Mouse (Mus musculus) embryo, embryonic 11.5 days (tissue): ENCODE results near the gene Cdk17.

ENCODE experiments used
- DNase-seq: peaks from one replicate; pipeline ENCODE4 v3.0.0-alpha.2; 2012; ENCODE audit warnings: low read depth, low spot score

Gene Cdk17

GRCm38 (mm10) chr10:93160807-93161510 lies at the start of gene Cdk17:
TSS of gene Cdk17 (plus strand) at chr10:93160875.
- DNase-seq: peak; percentile 41

- no peak for DNase-seq
Measured at GRCm38 (mm10) chr10:93111412-93111811, 49.3 kb upstream of the Cdk17 start.

DNA sequence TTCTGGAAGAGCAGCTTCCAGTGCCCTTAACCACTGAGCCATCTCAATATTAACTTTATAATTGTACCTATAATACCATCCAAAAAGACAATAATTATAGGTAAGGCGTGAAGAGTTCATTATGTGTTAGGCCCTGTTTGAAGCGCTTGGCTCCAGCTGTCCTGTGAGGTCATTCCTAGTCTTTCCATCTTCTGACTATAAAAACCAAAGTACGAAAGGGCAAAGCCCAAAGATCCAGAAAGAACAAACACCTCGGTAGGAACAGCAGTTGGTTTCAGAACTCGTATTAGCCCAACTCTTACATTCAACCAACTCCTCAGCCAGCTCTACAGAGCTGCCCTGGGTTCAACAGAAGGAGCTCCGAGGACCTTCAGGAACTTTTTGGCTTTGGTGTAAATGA lies 48.7 kb upstream of the Cdk17 start:
- DNase-seq: no peak

DNA sequence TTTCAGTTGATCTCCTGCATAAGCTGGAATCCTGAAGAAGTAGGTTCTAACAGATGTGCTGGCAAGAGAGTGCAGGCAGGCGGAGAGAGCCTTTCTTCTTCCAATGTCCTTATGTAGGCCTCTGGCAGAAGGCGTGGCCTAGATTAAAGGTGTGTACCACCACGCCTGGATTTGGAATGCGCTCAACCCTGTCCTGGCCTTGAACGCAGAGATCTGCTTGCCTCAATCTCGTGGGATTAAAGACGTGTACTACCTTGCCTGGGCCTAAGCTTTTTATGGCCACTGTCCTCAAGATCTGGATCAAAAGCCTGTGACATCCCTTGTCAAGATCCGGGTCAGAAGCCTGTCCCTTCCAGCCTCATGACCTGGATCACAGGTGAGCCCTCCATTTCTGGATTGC lies 46.7 kb upstream of the Cdk17 start:
- DNase-seq: no peak

DNA sequence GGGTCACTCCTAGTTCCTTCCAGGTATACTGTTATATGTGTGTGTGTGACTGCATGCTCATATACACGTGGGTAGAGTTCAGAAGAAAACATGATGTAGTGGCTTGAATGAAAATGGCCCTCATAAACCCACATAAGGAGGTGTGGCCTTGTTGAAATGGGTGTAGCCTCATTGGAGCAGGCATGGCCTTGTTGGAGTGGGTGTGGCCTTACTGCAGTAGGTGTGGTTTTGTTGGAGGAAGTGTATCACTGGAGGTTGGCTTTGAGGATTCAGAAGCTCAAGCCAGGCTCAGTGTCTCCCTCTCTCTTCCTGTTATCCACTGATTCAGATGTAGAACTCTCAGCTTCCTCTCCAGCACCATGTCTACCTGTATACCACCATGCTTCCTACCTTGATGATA lies 45.9 kb upstream of the Cdk17 start:
- no peak for DNase-seq

DNA sequence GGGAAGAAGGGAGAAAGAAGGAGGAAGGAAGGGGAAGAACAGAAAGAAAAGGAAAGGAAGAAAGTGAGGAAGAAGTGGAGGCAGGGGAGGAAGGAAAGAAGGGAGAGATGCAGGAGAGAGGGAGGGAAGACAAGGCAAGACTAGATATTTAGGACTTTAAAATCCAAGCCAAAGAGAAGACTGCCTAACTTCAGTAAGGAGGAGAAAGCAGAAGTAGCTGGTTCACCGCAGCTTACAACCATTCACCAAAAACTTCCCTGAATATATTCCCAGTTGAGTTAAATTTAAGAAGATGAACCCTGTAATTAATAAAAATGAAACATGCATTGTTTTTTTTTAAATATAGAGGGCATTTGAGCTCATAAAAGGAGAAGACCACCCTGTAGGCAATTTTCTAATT lies 44.9 kb upstream of the Cdk17 start:
- no peak for DNase-seq

DNA sequence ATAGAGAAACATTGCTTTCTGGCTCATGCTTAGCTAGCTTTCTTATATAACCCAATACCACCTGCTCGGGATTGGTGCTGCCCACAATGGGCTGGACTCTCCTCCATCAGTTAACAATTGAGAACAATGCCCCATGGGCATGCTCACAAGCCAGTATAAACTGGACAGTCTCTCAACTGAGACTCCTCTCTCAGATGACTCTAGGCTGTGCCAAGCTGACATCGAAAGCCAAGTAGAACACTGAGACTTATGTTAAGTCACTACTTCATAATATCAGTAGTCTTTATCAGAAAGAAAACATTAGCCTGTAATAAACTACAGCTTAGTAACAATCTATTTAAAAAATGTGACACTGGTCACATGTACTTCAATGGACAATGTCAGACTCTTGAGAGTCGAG lies 44.0 kb upstream of the Cdk17 start:
- DNase-seq: no peak

GRCm38 (mm10) chr10:93119809-93120208 lies 40.9 kb upstream of the Cdk17 start:
- DNase-seq: no peak

DNA sequence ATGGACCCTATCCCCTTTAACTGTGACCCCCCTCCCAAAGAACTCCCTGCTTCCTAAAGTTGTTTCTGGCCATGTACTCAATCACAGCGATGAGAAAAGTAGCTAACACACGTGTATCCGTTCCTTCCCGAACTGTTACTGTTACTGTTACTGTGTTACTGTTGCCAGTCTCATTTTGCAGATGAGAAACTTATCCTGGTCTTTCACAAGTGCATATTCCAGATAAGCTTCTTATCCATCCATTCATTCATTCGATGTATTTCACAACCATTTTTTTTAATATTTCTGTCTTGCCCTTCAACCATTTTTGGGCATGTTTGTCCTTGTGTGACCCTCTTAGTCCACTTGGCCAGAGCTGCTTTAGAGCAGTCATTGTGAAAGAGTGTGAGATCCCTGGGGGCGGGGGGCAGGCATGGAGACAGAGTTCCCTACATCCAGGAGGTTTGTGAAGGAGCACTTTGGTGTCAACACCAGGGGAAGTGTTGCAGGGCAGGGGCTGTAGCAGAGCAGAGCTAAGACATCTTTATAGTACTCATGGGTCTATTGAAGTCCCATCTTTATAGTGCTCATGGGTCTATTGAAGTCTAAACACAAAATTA lies 39.3 kb upstream of the Cdk17 start:
- DNase-seq: no peak

DNA sequence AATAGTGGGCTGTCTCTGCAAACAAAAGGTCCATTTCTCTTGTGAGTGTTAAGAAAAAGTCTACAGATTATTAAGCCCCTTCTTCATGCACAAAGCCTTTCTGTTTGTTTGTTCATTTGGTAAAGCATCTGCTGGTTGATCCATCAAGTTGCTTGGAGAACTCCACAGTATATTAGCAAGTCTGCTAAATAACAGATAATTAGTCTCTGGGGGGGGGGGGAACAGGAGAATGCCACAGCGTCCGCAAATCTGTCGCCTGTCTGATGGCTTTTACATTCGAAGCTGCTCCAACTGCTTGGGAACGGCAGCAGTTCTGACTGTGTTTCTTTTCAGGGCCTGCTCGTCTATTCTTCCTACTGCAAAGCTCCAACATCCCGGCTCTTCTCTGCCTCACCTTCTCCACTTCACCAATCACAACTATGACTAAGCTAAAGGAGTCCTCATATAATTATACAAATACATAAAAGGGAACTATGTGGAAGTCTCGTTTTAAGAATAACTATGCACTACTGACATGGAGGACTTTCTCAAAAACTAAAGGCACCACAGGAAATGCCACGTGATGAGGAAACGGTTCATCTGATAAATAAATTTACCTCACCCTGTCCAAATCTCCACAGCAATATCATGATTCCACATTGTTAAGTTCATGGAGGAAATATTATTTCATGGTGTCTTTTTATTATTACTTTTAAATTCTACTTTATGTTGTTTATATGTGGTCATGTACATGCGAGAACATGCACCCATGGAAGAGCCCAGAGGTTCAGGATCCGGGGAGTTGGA lies 38.1 kb upstream of the Cdk17 start:
- no peak for DNase-seq

- no peak for DNase-seq
Measured at GRCm38 (mm10) chr10:93123310-93123709, 37.4 kb upstream of the Cdk17 start.

DNA sequence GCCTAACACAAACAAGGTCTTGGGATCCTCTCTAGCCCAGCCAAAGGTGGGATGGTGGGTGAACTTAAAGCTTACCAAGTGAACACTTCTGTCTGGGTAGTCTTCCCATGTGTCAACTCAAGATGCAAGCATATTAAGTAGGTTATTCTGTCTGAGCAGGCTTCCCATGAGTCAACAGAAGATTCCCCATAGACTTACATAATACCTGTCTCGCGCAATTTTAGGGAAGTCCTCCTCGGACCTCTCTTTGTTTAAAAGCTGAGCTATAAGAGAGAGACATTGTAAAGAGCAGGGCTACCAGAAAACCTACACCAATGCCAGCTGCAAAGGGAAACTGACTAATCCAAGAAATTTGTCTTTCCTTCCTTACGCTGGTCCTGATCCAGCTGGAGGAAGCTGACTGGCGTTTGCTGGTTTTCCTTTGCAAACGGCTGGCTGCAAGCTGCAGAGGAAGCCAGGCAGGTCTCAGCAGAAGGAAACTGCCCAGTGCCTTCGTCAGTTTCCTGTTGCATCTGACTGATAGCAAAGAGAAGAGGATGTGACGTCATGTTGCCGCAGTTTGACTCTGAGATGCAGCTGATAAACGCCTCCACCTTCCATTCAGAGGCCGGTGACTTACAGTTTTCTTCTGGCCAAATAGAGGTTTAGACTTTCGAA lies 36.6 kb upstream of the Cdk17 start:
- DNase-seq: no peak

- DNase-seq: no peak
Measured at GRCm38 (mm10) chr10:93126025-93126424, 34.6 kb upstream of the Cdk17 start.

DNA sequence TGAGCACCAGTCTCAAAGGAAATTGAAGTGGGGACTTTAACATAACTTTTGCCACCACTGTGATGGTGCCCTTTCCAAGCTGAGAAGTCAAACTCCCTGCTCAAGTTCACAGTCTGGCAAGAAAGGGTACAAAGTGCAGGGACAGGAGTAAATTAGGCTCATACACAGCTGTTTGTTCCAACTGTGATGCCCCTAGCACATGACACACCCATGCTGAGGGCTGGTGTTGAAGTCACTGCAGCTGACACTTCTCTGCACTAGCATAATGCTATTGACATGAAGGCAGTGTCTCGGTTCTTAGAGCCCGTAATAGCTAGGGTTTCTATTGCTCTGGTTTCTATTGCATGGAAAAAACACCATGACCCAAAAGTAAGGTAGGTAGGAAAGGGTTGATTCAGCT lies 32.1 kb upstream of the Cdk17 start:
- DNase-seq: no peak

DNA sequence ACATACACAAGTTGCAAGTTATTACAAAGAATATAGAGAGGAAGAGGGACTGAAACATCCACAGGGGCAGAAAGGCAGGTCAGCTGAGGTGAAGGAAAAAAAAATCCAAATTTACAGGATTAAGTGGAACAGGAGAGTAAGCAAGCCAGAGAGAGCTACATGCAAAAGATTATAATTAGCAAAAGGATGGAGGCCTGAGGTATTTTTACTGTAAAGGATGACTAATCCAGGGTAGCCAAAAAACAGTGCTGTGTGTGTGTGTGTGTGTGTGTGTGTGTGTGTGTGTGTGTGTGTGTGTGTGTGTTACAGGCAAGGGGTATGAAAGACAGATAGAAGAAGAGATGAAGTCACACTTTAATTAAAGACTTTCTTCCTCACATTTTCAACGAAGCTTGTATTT lies 31.3 kb upstream of the Cdk17 start:
- DNase-seq: no peak

GRCm38 (mm10) chr10:93129904-93130455 lies 30.7 kb upstream of the Cdk17 start:
- no peak for DNase-seq

- no peak for DNase-seq
Measured at GRCm38 (mm10) chr10:93130456-93130940, 30.2 kb upstream of the Cdk17 start.

DNA sequence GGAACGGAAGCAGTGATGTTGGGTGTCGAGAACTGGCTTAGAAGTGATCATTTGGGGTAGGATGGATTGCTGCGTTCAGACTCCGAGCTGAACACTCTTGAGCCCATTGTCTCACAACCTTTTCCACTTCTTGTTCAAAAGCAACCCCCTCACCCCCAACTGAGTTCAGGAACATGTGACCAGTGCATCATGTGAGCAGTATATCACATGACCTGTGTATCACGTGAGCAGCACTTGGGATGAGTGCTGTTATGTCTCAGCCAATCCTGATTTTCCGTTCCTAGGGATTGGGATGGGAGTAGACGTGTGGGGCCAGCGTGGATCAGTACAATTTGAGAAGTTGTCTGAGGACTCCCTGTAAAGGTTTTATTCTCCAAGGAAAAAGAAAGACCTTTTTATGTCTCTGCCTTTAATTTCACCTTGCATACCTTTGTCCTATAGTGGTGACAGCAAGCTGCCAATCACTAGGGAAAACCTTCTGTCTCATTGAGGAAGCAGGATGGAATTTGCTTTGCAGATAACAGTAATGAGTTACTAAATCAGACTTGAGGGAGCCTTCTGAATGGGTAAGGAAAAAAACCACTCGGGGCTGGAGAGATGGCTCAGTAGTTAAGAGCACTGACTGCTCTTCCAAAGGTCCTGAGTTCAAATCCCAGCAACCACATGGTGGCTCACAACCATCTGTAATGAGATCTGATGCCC lies 28.7 kb upstream of the Cdk17 start:
- DNase-seq: no peak

- no peak for DNase-seq
Measured at GRCm38 (mm10) chr10:93138730-93139129, 21.9 kb upstream of the Cdk17 start.

DNA sequence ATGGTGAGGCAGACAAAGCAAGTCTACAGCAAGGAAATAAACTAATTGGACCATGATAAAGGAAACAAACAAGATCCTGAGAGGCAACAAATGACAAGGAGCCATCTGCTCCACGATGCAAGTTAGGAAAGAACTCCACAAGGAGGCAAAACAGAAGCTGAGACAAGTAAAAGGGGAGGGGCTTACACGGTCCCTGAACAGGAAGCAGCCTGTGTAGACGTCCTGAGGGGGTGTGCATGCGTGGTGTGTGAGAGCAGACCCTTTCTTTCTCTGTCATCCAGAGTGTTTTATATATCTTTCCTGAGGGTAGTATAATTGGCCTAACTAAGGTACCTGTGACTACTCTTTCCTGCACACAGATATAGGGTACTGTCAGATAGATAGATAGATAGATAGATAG lies 19.9 kb upstream of the Cdk17 start:
- no peak for DNase-seq

DNA sequence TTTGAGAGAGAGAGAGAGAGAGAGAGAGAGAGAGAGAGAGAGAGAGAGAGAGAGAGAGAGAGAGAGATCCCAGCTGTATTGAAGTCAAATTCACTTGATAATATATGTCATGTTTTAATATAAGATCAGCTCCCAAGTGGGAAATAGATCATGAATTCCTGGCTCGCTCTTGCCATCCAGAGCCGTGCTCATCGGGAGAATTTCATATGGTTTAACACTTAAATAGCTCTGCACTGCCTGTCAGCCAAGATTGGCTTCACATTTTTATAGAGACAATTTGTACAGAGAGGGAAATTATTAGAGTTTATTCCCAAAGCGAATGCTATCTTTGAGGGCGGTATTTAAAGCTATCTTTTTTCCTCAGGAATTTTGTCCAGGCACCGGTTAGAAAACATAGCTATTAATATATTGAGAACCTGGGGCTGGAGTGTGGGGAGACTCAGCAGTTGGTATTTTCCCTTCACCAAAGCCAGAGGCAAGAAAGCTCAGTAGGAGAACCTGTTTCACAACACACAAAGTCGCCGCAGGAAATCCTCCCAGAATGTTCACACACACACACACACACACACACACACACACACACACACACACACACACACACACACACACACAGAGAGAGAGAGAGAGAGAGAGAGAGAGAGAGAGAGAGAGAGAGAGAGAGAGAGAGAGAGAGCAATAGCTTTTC lies 17.9 kb upstream of the Cdk17 start:
- DNase-seq: no peak
